Mouse (Mus musculus) activated CD4-positive, CD25-positive, alpha-beta regulatory T cell, adult 4 months (primary cell): Measurements from ENCODE around the gene Asb12. TPM values are rescaled to one million over a fixed set of nuclear protein-coding genes. Genes with fewer than 3 reads are reported as not detected.
"Not testable (repeated sequence)": the region's sequence is repeated elsewhere in the genome, so short reads cannot be mapped to it uniquely, and the experiment has no call there.

Experiments used
- ATAC-seq: one replicate; pipeline ENCODE4 v1.8.0; 2017
- polyA plus RNA-seq, 2 experiments: library from polyadenylated mRNA; unstranded; fragments of 100-300 nt; shearing (Covaris generic); gene quantifications; one replicate each; pipeline ENCODE4 v1.2.1; 2017

Gene Asb12
- not detected for polyA plus RNA-seq

DNA sequence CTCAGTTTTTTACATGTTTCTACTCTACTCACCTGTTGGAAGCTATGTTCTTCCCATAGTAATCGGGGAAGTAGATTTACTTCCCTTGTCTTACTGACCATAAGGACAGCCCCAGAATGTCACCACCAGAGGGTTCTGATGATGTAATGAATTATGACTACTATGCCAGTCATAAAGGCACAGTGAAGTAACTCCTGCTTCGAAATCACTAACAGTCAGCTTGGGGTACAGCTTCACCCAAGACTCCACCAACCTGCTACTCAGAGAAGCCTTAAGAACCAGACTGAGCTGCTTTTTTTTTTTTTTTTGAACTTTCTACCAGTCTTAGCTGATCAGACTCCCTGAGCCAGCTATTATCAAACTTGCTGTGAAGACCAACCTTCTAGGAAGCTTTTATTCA, at the start of gene Asb12, which contains the start of gene Pfn5:
Gene Asb12, minus strand, starts transcription at position 101 of the 400 bp plus-strand sequence.
Gene Pfn5, plus strand, starts transcription at position 218 of the 400 bp plus-strand sequence.
- ATAC-seq = no peak

DNA sequence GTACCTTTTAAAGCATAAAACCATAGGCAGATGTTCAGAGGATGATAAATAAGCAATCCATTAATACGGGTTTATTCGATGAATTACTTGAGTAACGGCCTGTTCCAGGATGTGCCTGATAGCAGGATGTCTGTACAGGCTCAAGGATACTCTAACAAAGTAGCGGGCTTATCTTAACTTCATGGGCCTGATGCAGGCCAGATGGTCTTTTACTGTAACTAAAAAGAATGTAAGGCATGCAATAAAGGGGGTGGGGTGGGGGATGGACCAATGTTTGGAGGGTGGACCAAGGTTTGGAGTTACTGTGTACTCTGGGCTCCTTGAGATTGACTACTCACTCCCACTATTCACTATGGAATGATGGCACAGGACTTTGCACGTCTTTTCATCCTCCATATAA, 42.8 kb upstream of the Asb12 start:
- ATAC-seq = no peak

DNA sequence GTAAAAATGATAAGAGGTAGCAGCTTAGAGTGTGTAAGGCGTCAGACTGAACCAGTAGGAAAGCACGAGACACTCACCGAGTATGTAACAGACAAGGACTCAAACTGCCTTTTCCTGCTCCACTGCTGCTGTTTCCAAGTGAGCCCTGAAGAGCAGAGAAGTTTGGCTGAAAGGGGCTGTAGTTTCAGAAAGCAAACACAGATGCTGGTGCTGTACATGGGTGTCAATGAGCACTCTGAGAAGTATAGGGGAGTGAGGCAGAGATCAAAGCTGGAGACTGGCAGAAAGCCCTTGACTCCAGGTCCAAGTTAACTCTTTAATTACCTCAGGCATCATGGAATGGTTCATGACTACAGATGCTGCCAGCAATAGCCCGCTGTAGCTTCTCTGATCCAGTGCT, 3.5 kb downstream of the Asb12 start:
- ATAC-seq = no peak

DNA sequence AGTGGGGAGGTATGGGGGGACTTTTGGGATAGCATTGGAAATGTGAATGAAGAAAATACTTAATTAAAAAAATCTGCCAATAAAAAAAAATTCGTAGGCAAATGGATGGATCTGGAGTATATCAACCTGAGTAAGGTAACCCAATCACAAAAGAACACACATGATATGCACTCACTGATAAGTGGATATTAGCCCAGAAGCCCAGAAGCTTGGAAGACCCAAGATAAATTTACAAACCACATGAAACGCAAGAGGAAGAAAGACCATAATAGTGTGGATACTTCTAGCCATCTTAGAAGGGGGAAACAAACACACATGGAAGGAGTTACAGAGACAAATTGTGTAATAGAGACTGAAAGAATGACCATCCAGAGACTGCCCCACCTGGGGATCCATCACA, 22.3 kb downstream of the Asb12 start:
- ATAC-seq = not testable (repeated sequence)

DNA sequence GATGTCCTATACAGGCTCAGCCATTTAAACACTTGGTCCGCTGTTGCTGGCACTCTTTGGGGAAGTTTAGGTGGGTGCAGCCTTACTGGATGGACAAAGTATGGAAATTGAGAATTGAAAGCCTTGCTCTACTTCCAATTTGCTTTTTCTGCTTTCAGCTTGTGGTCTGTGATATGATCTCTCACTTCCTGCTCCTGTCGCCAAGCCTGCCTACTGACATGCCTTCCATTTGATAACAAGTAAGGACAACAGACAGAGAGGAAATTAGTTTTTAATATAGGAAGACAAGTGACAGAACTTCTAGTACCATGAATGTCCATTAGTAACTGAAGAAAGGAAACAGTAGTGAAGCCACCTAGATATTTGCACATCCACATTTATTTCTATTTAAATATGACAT, 32.6 kb downstream of the Asb12 start:
- ATAC-seq = no peak

DNA sequence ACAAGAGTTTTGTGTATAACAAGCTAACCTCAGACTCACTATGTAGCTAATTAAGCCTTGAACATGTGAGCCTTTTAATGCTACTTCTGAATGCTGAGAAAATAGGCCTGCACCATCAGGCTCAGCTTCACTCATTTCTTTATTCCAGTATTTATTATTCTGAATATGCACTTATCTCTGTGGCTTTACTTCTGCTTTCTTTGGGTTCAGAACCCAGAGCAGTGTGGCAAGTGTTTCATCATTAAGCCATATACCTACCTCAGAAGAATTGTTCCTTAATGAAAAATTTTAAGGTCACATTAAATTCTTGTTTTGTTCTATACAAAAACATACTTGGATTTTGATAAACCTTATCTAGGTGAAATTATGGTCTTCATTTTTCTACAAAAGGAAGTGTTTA, 33.9 kb downstream of the Asb12 start:
- no peak for ATAC-seq

DNA sequence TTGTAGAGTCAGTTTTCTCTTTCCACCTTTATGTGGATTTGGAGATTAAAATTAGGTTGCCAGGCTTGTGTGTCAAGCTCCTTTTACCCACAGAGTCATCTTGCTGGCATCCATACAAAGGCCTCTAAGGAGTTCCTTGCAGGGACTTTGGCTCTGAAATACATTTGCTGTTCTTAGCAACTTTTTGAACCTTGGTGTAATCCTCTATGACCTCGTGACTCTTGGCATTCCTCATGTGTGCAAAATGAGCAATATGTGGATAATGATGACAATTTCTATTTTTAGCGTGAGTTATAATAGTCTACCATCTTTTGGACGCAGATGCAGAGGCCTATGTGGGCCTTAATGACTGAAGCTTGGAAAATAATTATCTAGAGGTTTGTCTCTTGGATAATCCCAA, 100.6 kb downstream of the Asb12 start:
- no peak for ATAC-seq

DNA sequence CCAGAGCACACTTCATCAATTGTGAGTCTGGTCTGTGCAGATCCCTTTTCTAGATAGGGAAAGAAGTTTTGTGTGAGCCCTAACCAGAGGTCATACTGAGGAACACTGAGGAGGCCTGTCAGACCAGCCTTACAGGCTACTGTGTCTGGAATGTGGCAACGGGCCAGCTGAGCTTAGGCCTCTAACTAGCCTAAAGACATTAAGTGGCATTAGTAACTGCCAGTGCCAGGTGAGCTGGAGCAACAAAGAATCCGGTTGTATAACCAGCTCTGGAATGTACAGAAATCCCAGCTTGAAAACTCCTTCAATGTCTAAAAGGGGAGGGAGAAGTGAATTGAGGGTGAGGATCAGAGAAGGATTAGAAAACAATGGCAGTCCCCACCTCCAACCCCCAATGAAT, 111.9 kb downstream of the Asb12 start:
- ATAC-seq = no peak

DNA sequence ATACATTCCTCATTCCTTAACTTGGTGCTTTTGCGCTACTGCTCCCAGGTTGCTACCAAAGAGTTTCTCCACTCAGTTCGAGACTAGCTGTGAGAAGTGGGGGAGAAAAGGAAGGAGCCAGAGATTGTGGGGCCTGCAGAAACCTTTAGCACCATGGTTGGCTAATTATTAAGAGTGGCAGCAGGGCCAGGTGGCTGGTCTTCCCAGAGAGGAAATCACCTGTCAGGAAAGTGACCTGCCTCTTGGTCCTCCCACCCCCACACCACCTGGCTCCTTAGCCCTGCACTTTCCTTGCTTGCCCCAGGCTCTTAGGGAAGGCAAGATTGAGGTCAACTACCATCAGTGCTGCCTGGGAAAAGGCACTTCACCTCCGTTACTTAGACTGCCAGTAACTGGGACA, 112.6 kb downstream of the Asb12 start:
- ATAC-seq = peak; percentile 1

DNA sequence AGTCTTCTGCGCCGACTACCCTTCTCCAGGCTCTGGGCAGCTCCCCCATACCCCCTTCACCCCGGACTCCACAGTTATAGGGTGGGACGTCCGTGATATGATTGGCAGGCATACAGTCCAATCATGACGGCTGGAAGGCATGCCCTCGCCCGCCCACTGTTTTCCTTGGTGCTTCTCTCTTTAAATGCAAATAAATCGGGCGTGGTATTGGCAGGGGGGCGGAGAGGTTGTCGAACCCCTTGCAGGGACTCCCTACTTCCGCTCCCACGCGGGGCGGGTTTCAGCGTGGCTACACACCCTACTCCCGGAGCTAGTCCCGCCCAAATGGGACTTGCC, 113.0 kb downstream of the Asb12 start, which contains the start of gene Amer1:
Gene Amer1, minus strand, starts transcription at position 97 of the 336 bp plus-strand sequence.
- peak; percentile 94 for ATAC-seq

DNA sequence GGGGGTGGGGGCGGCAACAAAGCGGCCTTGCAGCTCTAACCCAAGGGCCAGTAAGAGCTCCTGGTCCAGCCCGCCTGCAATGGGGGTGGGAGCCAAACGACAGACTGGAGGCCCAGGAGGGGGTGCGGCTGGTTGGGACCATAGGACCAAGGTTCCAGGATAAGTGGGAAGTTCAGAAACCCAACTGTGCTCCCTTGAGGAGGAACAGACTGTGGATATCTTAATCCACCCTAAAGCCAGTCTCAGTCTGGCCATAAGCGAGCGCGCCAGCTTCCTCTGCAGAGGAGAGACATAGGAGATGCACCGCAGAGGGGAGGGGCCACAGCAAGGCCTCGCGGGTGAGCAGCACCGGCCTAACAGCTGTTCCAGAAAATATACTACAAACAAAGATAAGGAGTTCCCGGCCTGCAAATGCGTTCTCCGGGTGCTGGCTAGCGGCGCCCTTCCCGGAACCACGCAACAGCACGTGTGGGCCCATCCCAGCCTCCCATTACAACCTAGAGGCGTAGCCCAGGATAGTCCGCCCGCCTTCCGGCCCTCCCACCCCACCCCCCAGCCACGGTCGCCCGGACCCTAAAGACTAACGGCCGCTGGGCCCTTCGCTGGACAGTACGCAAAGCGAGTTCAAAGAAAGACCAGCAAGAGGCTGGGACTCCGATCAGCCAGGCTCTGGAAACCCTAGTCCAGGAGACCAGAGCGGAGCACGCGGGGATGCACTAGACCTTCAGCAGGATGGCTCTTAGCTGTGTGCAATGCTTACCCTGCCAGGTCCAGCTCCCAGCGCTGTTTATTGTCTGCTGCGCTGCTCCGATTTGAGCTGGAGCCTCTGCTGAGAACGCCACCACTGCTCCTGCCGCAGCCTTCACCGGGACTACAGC, 113.7 kb downstream of the Asb12 start:
- peak; percentile 54 for ATAC-seq

DNA sequence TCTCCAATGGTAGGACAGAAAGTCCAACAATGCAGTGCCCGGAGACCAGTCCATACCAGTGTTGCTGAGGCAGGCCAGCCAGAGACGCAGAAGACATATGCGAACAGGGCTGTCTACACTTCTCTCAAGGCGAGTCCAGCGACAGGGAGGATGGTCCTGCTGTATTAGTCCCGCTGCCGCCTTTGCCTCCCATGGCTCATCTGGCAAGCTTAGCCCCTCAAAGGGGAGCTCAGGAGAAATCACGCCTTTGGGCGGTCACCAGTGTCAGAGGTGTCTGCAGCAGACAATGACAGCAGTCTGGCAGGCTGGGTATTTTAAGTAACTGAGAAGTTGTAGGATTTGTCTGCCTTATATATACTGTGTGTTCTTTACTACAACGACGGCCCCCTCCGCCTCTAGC, 114.4 kb downstream of the Asb12 start:
- no peak for ATAC-seq

DNA sequence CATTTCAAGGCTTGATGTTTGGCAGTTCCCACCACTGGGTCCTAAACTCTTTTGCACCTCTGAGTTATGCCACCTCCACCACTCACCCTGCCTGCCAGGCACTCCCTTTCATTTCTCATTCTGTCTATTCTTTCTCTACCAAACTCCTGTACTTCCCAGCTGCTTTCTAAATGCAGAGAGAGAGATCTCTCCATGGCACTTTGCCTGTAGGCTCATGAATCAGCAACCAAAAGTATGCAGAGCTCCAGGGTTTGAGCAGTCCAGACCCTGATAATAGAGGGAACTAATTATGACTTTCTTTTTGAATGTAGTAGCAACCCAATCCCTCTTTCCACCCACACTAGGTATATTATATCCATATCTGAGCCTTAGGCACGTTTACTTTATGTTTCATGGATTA, 115.5 kb downstream of the Asb12 start:
- no peak for ATAC-seq

DNA sequence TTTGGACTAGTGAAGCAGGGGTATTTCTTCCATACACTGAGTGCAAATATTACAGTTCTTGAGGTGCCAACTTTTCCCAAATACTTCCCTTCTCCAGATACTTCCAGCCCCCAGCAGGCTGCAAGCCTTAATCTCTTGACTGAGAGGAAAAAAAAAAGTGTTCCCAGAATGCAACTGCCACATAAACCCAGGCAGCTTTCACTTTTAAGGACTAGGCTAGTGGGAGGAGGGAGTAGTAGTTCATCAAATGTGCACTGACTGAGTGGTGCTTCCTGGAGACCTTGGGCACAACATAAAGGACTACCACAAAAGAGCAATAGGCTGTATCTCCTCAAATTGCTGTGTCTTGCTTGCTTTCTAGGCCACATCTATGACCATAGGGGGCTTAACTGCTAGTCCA, 116.5 kb downstream of the Asb12 start:
- no peak for ATAC-seq

DNA sequence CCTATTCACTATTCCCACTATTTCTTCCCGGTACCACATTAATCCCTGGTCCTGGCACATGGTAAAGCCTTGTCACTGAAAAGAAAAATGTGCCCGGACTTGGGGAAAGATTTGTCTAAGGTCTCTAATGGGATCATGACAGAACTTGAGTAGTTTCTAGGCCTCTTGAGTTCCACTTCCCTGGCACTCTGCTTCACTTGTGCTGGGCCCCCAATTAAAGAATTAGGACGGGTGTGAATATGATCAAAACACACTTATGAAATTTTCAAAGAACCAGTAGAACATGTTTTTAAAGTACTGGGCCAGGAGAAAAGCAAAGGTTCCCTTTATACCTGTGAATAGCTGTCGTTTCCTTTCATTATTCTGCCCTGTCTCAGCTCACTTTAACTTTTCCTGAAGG, 119.3 kb downstream of the Asb12 start:
- no peak for ATAC-seq

DNA sequence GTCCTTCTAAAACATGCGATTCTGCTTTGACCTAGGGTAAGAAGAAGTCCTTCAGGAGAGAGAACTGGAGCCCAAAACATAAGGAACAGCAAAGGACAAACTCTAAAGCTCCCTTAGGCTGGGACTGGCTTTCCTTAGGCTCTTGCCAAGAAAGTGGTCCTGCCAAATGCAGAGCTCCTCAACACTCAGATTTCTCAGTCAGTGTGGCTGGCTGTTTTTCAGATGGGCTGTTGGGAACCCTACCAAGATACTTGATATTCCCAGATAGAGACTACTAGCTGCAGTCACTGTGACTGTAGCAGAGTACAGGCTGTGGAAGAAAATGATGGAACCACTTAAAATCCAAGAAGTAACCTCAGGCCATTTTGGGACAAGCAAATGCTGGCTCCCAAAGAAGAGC, 120.6 kb downstream of the Asb12 start:
- no peak for ATAC-seq

Other genes starting within 250 kb of the Asb12 start
- 1 to 10 TPM; 4.1 to 5.4 TPM for gene Amer1, start 113.1 kb downstream of the Asb12 start, polyA plus RNA-seq
- not detected for gene Pfn5, start 117 bp upstream of the Asb12 start, polyA plus RNA-seq
- gene Zc4h2, start 100.5 kb upstream of the Asb12 start, polyA plus RNA-seq = 1 to 10 TPM; 3.1 to 4.0 TPM
- gene Zc3h12b, start 153.7 kb upstream of the Asb12 start, polyA plus RNA-seq = 1 to 10 TPM in 1 of 2 experiments, under 1 TPM in 1; 0.69 to 1.2 TPM